Mouse (Mus musculus) heart, postnatal 14 days (tissue): ENCODE results near the gene Lrr1. TPM values are rescaled to one million over a fixed set of nuclear protein-coding genes. Genes with fewer than 3 reads are reported as not detected.
"Not testable (repeated sequence)": the region's sequence is repeated elsewhere in the genome, so short reads cannot be mapped to it uniquely, and the experiment has no call there.

ENCODE experiments used
- DNase-seq, 2 experiments: peaks; one replicate each; pipeline ENCODE4 v3.0.0; 2021 to 2022
- intact Hi-C: fragments of 180-260 bp; cut with DNase I; formaldehyde crosslinking; loops from one replicate; pipeline ENCODE4 v1.15.1; 2025
- total RNA-seq, 2 experiments: library from RNA; stranded (reverse); gene quantifications; 2 replicates each; pipeline ENCODE4 v1.2.3; 2021

Gene Lrr1
- total RNA-seq, 2 experiments from 2014 or later = 1.0 TPM; not detected in 1

GRCm38 (mm10) chr12:69160677-69161076 is 7.9 kb upstream of the Lrr1 start:
- DNase-seq, intact Hi-C loops: not testable (repeated sequence)

GRCm38 (mm10) chr12:69163586-69163985 is 5.0 kb upstream of the Lrr1 start:
- DNase-seq, intact Hi-C loops: not testable (repeated sequence)

- intact Hi-C loops = no loop called here
These were observed 3.7 kb upstream of the Lrr1 start for GRCm38 (mm10) chr12:69164904-69165303.

GRCm38 (mm10) chr12:69166861-69167581 is 1.6 kb upstream of the Lrr1 start:
- DNase-seq, intact Hi-C loops: not testable (repeated sequence)

More at GRCm38 (mm10) chr12:69164904-69165303, 3.7 kb upstream of the Lrr1 start:
- no peak for DNase-seq

GRCm38 (mm10) chr12:69167656-69168460 is 756 bp upstream of the Lrr1 start:
- DNase-seq = no peak
- intact Hi-C loops = no loop called here

- intact Hi-C loops = no loop called here
- DNase-seq = no peak
These were observed 2.7 kb downstream of the Lrr1 start for GRCm38 (mm10) chr12:69171307-69171706.

GRCm38 (mm10) chr12:69175975-69176374 is 7.4 kb downstream of the Lrr1 start:
- intact Hi-C loops = no loop called here
- no peak for DNase-seq

- intact Hi-C loops = no loop called here
These were observed 8.9 kb downstream of the Lrr1 start for GRCm38 (mm10) chr12:69177526-69177925.

GRCm38 (mm10) chr12:69179371-69179770 is 10.8 kb downstream of the Lrr1 start:
- no peak for DNase-seq
- intact Hi-C loops = no loop called here

More at GRCm38 (mm10) chr12:69177526-69177925, 8.9 kb downstream of the Lrr1 start:
- DNase-seq = no peak

- intact Hi-C loops = no loop called here
- DNase-seq = no peak
These were observed 13.2 kb downstream of the Lrr1 start for GRCm38 (mm10) chr12:69181800-69182199.

GRCm38 (mm10) chr12:69183583-69184308 is 15.1 kb downstream of the Lrr1 start, which contains the start of the genes Rpl36al and Mgat2:
TSS of gene Rpl36al (minus strand) at chr12:69184083.
TSS of gene Mgat2 (plus strand) at chr12:69184157.
- DNase-seq = peak; percentile 99 to 100
- intact Hi-C loops = no loop called here

GRCm38 (mm10) chr12:69184342-69185295 is 16.0 kb downstream of the Lrr1 start:
- intact Hi-C loops = no loop called here
- peak; percentile 73 to 74 for DNase-seq

- DNase-seq = no peak
- intact Hi-C loops = no loop called here
These were observed 16.8 kb downstream of the Lrr1 start for GRCm38 (mm10) chr12:69185371-69185770.

GRCm38 (mm10) chr12:69186811-69187471 is 18.3 kb downstream of the Lrr1 start:
- no peak for DNase-seq
- intact Hi-C loops = no loop called here

GRCm38 (mm10) chr12:69190074-69190473 is 21.5 kb downstream of the Lrr1 start:
- intact Hi-C loops = loop anchor here (5.0 kb wide), 1 partner anchor 107 kb away; the partner anchor contains the start of gene Klhdc2
- no peak for DNase-seq

GRCm38 (mm10) chr12:69190522-69190921 is 21.9 kb downstream of the Lrr1 start:
- intact Hi-C loops = loop anchor here (5.0 kb wide), 1 partner anchor 107 kb away; the partner anchor contains the start of gene Klhdc2
- peak in 1 of 2 experiments; percentile 30 for DNase-seq

GRCm38 (mm10) chr12:69191396-69191795 is 22.8 kb downstream of the Lrr1 start:
- DNase-seq = no peak
- intact Hi-C loops = loop anchor here (5.0 kb wide), 1 partner anchor 106 kb away; the partner anchor contains the start of gene Klhdc2

GRCm38 (mm10) chr12:69192637-69193036 is 24.0 kb downstream of the Lrr1 start:
- intact Hi-C loops = loop anchor here (5.0 kb wide), 1 partner anchor 105 kb away; the partner anchor contains the start of gene Klhdc2
- no peak for DNase-seq
